Mouse (Mus musculus): ENCODE measurements around the gene Prr7. TPM values are rescaled to one million over a fixed set of nuclear protein-coding genes. Genes with fewer than 3 reads are reported as not detected.
A peak's percentile ranks its signal among the peaks of the same experiment; 100 is the strongest.

The Prr7 gene
- total RNA-seq, 2 experiments from 2014 or later, result 0.18 to 0.22 TPM

DNA sequence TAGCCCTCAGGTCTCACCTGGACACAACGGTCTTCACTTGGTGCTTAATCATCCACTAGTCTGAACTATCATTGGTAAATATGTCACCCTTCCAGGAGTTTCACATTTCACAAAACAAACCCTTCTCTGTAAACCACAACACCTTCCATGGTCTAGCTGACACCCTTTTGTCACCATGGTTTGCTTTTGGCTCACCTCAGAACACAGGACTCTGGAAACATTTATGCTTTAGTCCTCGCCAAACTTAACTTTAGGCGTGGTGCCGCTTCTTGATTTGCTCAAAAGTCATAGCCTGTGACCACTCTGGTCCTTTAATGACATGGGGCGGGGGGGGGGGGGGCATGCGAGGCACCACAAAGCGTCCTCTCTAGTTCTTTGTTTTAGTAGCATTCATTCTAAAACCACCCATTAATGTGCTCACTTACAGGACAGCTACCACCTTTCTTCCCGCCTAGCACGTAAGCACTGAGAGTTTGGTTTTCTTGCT is 20.2 kb upstream of the Prr7 start:
- DNase-seq, result peak; percentile 6
- TF ChIP-seq CTCF (IDR thresholded peaks at IDR 0.05), result no peak
- peak overlapping the region; percentile 95 for H3K27ac ChIP-seq
- intact Hi-C loops (cut with DNase I), result loop anchor here (2.0 kb wide), 1 partner anchor 25 kb away; no protein-coding TSS in a partner anchor
- H3K4me3 ChIP-seq, result peak overlapping the region; percentile 98

DNA sequence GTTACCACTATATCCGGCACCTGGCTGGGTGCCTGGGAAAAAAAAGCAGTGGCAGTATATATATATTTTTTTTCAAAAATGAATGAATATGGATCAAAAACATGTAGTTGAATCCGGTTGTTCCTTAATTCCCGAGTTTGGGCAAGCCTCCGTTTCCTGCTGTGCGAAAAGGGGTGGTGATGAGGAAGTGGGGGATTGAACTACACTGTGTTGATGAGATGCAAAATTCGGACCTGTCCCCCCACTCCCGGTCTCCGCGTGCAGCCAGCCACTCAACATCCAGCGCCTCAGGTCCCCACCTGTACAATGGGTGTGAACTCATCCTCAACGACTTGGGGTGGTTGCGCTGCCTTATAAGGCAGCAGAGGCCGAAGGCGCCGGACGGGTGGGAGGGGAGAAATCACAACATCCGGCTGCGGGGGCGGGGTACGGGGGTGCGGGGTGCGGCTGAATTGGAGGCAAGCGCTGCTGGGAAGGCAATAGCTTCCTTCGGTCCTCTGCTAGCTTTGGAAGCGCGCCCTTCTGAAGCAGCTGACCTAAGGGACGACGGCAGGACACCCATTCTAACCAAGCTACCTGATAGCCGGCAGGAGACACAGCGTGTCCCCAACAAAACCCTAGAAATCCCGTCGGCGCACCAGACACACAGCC is 19.7 kb upstream of the Prr7 start:
- no peak for DNase-seq
- Histone ChIP-seq H3K4me3 (peak overlapping the region; percentile 98), H3K27ac (peak overlapping the region; percentile 95)
- intact Hi-C loops (cut with DNase I), result no loop called here
- no peak for TF ChIP-seq CTCF (IDR thresholded peaks at IDR 0.05)

DNA sequence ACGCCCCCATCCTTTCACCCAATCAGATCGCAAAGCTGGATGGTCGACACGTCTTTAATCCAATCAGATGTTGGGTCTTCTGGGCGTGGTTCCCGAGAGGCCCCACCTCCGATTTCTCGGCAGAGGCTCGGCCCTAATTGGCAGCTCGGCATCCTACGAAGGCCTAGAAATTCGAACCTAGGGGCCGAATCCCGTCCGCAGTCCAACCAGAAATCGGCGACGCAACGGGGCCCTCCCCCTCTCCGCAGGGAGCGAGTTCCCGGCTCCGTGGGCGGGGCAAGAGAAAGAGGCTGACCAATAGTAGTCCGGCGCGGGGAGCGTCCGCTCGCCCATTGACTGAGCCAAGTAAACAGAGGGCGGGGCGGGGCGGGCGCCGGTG is 19.1 kb upstream of the Prr7 start, which contains the start of gene Grk6:
Gene Grk6 (plus strand): TSS at position 136 of the 379 bp plus-strand sequence.
- Histone ChIP-seq H3K4me3 (peak within 1 kb of the TSS; percentile 98), H3K27ac (peak within 1 kb of the TSS; percentile 95)
- intact Hi-C loops (cut with DNase I), result no loop called here
- DNase-seq, result peak; percentile 100
- TF ChIP-seq CTCF (IDR thresholded peaks at IDR 0.05), result no peak

GRCm38 (mm10) chr13:55445361-55446091 is 18.5 kb upstream of the Prr7 start:
- Histone ChIP-seq H3K4me3 (peak overlapping the region; percentile 98), H3K27ac (peak overlapping the region; percentile 95)
- DNase-seq, result no peak
- TF ChIP-seq CTCF (IDR thresholded peaks at IDR 0.05), result no peak
- intact Hi-C loops (cut with DNase I), result no loop called here

DNA sequence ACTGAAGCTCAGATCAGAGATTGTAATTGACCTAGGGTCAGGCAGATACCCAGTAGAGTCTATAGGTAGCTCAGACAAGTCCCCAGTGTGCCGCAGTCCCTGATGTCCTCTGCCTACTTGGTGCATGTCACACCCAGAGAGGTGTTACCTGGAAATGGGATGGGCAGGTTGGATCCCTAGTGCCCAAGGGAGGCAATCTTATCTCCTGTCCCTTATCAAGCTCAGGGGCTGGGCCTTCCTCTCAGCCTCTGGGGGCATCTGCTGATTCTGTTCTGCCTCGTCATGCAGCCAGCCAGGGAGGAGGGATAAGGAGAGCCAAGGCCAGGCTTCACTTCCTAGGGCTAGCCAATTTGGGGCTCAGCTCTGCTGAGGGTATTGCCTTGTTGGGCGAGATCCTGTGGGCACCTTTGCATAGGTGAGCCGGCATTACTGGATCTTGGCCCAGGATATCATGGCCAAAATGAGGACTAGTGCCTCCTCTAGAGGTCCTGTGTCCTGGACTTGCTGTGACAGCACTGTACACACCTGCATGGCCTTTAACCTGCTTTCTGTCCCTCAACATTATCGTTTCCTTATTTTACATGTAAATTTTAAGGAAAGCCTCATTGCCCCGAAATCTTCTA is 17.5 kb upstream of the Prr7 start:
- Histone ChIP-seq H3K4me3 (peak overlapping the region; percentile 98), H3K27ac (peak overlapping the region; percentile 95)
- no peak for TF ChIP-seq CTCF (IDR thresholded peaks at IDR 0.05)
- intact Hi-C loops (cut with DNase I), result no loop called here
- no peak for DNase-seq

DNA sequence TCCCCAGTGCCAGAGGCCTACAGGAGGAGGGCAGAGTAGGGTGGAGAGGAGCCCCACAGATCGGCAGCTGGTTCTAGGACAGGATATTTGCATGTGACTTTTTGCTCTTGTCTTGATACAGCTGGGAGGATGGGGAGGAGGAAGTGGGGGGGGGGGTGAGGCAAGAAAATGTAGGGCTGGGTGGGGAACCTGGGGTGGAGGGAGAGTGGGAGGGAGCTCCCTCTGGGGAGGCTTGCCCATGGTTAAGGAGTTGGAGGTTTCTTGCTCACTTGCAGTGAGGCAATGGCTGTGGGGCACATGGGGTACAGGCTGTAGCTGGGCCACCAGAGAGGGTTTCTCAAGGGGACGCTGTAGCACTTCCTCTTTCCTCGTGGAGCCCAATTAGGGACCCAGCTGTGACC is 16.5 kb upstream of the Prr7 start:
- no peak for DNase-seq
- intact Hi-C loops (cut with DNase I), result no loop called here
- H3K27ac ChIP-seq, result peak overlapping the region; percentile 95

DNA sequence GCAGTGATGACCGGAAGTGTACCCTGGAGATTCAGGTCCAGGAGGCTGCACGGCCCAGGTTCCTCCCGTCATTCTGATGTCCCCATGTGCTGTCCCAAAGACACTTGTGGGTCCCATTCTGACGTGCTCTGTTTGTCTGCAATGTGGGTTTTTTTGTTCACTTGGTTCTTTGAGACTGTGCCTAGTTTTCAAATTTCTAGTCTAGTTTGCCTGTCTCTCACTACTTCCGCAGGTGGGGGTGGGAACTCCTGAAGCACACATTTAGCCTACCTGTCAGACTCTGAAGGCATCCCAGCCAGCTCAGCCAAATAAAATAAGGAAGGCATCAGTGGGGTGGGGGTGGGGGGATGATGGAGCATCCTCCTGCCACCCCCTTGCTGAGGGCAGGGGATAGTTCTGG is 15.9 kb upstream of the Prr7 start:
- DNase-seq, result no peak
- no peak overlapping the region for H3K4me3 ChIP-seq
- intact Hi-C loops (cut with DNase I), result no loop called here
- TF ChIP-seq CTCF (IDR thresholded peaks at IDR 0.05), result no peak
- no peak overlapping the region for H3K27ac ChIP-seq

More for the DNA sequence above, 16.5 kb upstream of the Prr7 start:
- no peak overlapping the region; the same call in 1 of the 2 replicates for H3K4me3 ChIP-seq
- TF ChIP-seq CTCF (IDR thresholded peaks at IDR 0.05), result no peak

DNA sequence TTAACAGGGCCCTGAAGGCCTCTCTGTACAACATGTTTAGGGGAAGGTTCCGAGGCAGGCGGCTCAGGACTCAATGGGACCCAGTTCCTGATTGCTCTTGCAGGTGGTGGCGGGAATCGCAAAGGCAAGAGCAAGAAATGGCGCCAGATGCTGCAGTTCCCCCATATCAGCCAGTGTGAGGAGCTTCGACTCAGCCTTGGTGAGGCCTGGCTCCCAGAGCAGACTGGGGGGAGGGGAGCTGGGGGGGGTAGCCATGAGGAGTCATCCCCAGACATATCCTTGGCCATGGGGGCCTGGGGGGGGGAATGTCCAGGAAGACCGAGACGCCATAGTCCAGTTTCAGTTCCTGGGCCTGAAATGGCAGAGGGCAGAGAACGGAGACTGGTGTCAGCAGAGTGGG is 14.9 kb upstream of the Prr7 start:
- peak; percentile 30 for DNase-seq
- intact Hi-C loops (cut with DNase I), result no loop called here
- Histone ChIP-seq H3K27ac (peak overlapping the region; percentile 89), H3K4me3 (no peak overlapping the region)
- no peak for TF ChIP-seq CTCF (IDR thresholded peaks at IDR 0.05)

DNA sequence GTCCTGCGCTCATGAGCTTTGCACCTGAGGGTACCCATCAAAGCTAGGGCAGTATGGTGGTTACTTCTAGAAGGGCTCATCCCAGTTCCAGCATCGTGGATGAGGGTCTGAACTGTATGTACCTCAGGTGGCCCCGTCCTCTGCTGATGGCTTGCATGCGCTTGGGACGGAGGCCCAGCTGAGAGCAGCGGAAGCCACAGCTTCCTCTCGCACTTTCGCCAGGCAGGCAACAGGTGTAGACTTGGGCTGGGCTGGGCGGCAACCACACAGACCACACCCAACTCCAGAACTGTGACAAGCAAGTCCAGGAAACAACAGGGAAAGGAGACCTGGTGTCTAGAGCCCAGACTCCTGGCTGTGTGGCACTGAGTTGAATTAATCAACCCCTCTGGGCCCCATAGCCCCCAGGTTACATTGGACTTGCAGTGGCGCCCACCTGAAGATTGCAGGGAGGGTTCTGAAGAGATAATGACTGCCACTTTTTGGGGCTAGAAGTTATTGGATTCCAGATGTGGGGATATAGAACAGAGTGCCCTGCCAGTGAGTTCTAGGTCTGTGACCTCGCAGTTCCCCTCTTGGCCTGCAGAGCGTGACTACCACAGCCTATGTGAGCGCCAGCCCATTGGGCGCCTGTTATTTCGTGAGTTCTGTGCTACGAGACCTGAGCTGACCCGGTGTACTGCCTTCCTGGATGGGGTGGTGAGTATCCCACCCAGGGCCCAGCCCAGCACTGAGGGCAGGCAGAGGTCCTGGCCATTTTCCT is 14.2 kb upstream of the Prr7 start:
- intact Hi-C loops (cut with DNase I), result loop anchor here (2.0 kb wide), 2 partner anchors 19 to 63 kb away; partner anchors contain the start of gene Pdlim7
- peak overlapping the region; percentile 89 for H3K27ac ChIP-seq
- peak; percentile 40 for TF ChIP-seq CTCF (IDR thresholded peaks at IDR 0.05)

DNA sequence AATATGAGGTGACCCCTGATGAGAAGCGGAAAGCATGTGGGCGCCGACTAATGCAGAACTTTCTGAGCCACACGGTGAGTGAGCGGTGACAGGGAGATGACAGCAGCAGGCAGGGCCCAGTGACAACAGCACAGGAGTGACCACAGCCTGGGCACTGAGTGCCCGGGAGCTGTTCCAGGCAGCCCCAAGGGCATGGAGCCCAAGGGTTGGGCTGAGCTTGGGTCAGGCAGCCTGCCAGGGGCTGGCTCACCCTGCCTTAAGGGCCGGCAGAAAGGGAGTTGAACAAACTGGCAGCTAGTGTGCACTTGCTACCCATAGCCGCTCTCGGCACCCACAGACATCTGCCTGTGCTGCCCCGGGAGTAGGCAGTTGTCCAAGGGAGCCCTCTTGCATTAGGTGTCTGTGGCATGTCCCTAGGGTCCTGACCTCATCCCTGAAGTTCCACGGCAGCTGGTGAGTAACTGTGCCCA is 13.5 kb upstream of the Prr7 start:
- Histone ChIP-seq H3K27ac (peak overlapping the region; percentile 89), H3K4me3 (peak overlapping the region; percentile 43)
- intact Hi-C loops (cut with DNase I), result loop anchor here (2.0 kb wide), 2 partner anchors 18 to 62 kb away; partner anchors contain the start of gene Pdlim7
- DNase-seq, result peak; percentile 94
- no peak for TF ChIP-seq CTCF (IDR thresholded peaks at IDR 0.05)

More for the DNA sequence above, 14.2 kb upstream of the Prr7 start:
- peak; percentile 42 for DNase-seq
- H3K4me3 ChIP-seq, result peak overlapping the region; percentile 43

GRCm38 (mm10) chr13:55451296-55451695 is 12.8 kb upstream of the Prr7 start:
- no peak for TF ChIP-seq CTCF (IDR thresholded peaks at IDR 0.05)
- DNase-seq, result no peak
- peak overlapping the region; percentile 89 for H3K27ac ChIP-seq
- intact Hi-C loops (cut with DNase I), result loop anchor here (2.0 kb wide), 2 partner anchors 18 to 62 kb away; partner anchors contain the start of gene Pdlim7
- H3K4me3 ChIP-seq, result peak overlapping the region; percentile 37
